Mouse (Mus musculus) heart, embryonic 11.5 days (tissue): ENCODE results near the gene Stk11. TPM values are rescaled to one million over a fixed set of nuclear protein-coding genes. Genes with fewer than 3 reads are reported as not detected.

Experiments used
- ATAC-seq: fragments of 200-750 bp; cut with Nextera tagmentation; replicated peaks from 2 replicates; pipeline ENCODE4 v1.8.0; 2017; ENCODE audit warnings: moderate library complexity; ENCODE audit not compliant: insufficient number of reproducible peaks, low FRiP score, low TSS enrichment
- H3K27ac ChIP-seq: fragments of 300-500 bp; sonication (generic); 2 replicates; pipeline ENCODE4 v1.5.1; 2014; ENCODE audit warnings: mild to moderate bottlenecking, low read depth, low read length
- H3K27me3 ChIP-seq: fragments of 300-500 bp; sonication (generic); 2 replicates; pipeline ENCODE4 v1.6.1; 2014; ENCODE audit warnings: mild to moderate bottlenecking, low read length, mixed read lengths; ENCODE audit not compliant: control insufficient read depth, insufficient read depth
- H3K36me3 ChIP-seq: fragments of 300-500 bp; sonication (generic); 2 replicates; pipeline ENCODE4 v1.6.1; 2014; ENCODE audit warnings: mild to moderate bottlenecking, low read length, moderate library complexity, mixed read lengths; ENCODE audit not compliant: control insufficient read depth, insufficient read depth
- H3K4me1 ChIP-seq: fragments of 300-500 bp; sonication (generic); 2 replicates; pipeline ENCODE4 v1.6.1; 2014; ENCODE audit warnings: low read length; ENCODE audit not compliant: control insufficient read depth, insufficient read depth
- H3K4me2 ChIP-seq: fragments of 300-500 bp; sonication (generic); 2 replicates; pipeline ENCODE4 v1.6.1; 2014; ENCODE audit warnings: mild to moderate bottlenecking, moderate library complexity
- H3K4me3 ChIP-seq: fragments of 300-500 bp; sonication (generic); 2 replicates; pipeline ENCODE4 v1.5.1; 2014; ENCODE audit warnings: low read depth, low read length
- H3K9ac ChIP-seq: fragments of 300-500 bp; sonication (generic); 2 replicates; pipeline ENCODE4 v1.6.1; 2014; ENCODE audit warnings: mild to moderate bottlenecking, low read depth, low read length, moderate library complexity
- H3K9me3 ChIP-seq: fragments of 300-500 bp; sonication (generic); replicated peaks from 2 replicates; pipeline ENCODE4 v1.6.1; 2016; ENCODE audit warnings: low read length; ENCODE audit not compliant: control insufficient read depth
- WGBS: fragments of 180-500 bp; shearing (Covaris S2); extraction: QIAGEN DNeasy Blood & Tissue Kit; methylation state at CpG from one replicate; pipeline ENCODE4 v1.1.7; 2014; ENCODE audit not compliant: insufficient replicate concordance; 5-methylcytosine and 5-hydroxymethylcytosine counted together
- polyA plus RNA-seq: library from polyadenylated mRNA; unstranded; fragments of >200 nt; fragmentation: Nextera tagmentation; extraction: Ambion mirVana; gene quantifications from 2 replicates; pipeline ENCODE4 v1.2.1, GENCODE M21; 2014

Stk11 gene
- polyA plus RNA-seq, 1 experiment from 2014 or later = 20.0 TPM

DNA sequence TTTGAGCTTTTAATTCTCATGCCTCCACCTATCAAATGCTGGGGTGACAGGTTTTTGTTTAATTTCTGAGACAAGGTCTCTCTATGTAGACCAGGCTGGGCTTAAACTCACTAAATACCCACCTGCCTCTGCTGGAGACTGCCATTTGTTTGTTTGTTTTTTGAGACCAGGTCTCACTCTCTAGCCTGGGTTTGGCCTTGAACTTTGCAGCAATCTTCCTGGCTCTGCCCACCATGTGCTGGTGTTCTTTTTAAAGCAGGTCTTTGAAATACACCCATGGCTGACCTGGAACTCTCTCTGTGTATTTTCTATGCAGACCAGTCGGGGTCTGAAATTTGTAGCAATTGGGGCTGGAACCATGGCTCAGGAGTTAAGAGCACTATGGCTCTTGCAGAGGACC is 20.0 kb downstream of the Stk11 start:
- H3K36me3 ChIP-seq = peaks cover 6% of the 10 kb centered on the region; the same call in 1 of the 2 replicates
- ATAC-seq = no peak
- peaks cover 32% of the 10 kb centered on the region for H3K27me3 ChIP-seq
- H3K9me3 ChIP-seq = no peaks in the 10 kb centered on the region
- H3K4me3 ChIP-seq = no peak overlapping the region
- H3K4me2 ChIP-seq = no peak overlapping the region
- no peak overlapping the region for H3K27ac ChIP-seq
- H3K9ac ChIP-seq = no peak overlapping the region
- WGBS = 85% methylated on average over 1 of the region's 1 CpGs
- peaks cover 39% of the 10 kb centered on the region for H3K4me1 ChIP-seq

- no peaks in the 10 kb centered on the region for H3K9me3 ChIP-seq
- no peak for ATAC-seq
- peaks cover 32% of the 10 kb centered on the region for H3K27me3 ChIP-seq
- H3K36me3 ChIP-seq = 0 out of 2 replicates have a peak, but pooled peaks cover 2% of the 10 kb centered on the region
- peaks cover 32% of the 10 kb centered on the region for H3K4me1 ChIP-seq
- peak overlapping the region; percentile 97 for H3K4me2 ChIP-seq
- 16% methylated on average over 44 of the region's 49 CpGs for WGBS
- H3K4me3 ChIP-seq = peak overlapping the region; percentile 65
- no peak overlapping the region for H3K27ac ChIP-seq
- 0 out of 2 replicates have a peak overlapping the region, but pooled peaks have one; percentile 22 for H3K9ac ChIP-seq
Measured at GRCm38 (mm10) chr10:80136179-80136951, 20.8 kb downstream of the Stk11 start.

GRCm38 (mm10) chr10:80136952-80137625 is 21.5 kb downstream of the Stk11 start:
- H3K27me3 ChIP-seq = peaks cover 30% of the 10 kb centered on the region
- peak overlapping the region; percentile 2; the same call in 1 of the 2 replicates for H3K9ac ChIP-seq
- H3K36me3 ChIP-seq = no peaks in the 10 kb centered on the region
- peak overlapping the region; percentile 97 for H3K4me2 ChIP-seq
- peaks cover 26% of the 10 kb centered on the region for H3K4me1 ChIP-seq
- WGBS = 7% methylated on average over 27 of the region's 29 CpGs
- ATAC-seq = no peak
- peak overlapping the region; percentile 65 for H3K4me3 ChIP-seq
- H3K27ac ChIP-seq = no peak overlapping the region
- no peaks in the 10 kb centered on the region for H3K9me3 ChIP-seq

- no peak for ATAC-seq
- peak overlapping the region; percentile 79 for H3K9ac ChIP-seq
- H3K9me3 ChIP-seq = no peaks in the 10 kb centered on the region
- H3K27ac ChIP-seq = no peak overlapping the region
- H3K27me3 ChIP-seq = peaks cover 27% of the 10 kb centered on the region
- peaks cover 28% of the 10 kb centered on the region for H3K4me1 ChIP-seq
- H3K36me3 ChIP-seq = no peaks in the 10 kb centered on the region
- H3K4me3 ChIP-seq = peak overlapping the region; percentile 65
- peak overlapping the region; percentile 97 for H3K4me2 ChIP-seq
- WGBS = 7% methylated on average over 27 of the region's 33 CpGs
Measured at GRCm38 (mm10) chr10:80137626-80138552, 22.3 kb downstream of the Stk11 start.

GRCm38 (mm10) chr10:80138553-80139438 is 23.2 kb downstream of the Stk11 start, which contains the start of gene Atp5d:
Gene Atp5d (plus strand): TSS chr10:80138632.
- Histone ChIP-seq H3K4me1 (peaks cover 28% of the 10 kb centered on the region), H3K27me3 (peaks cover 27% of the 10 kb centered on the region), H3K4me2 (peak within 1 kb of the TSS; percentile 97), H3K27ac (no peak within 1 kb of the TSS), H3K4me3 (peak within 1 kb of the TSS; percentile 65), H3K9me3 (no peaks in the 10 kb centered on the region), H3K9ac (peak within 1 kb of the TSS; percentile 79), H3K36me3 (peaks cover under 1% of the 10 kb centered on the region; the same call in 1 of the 2 replicates)
- WGBS = under 1% methylated on average over 79 of the region's 94 CpGs
- no peak; the same call in 1 of the 2 replicates for ATAC-seq

DNA sequence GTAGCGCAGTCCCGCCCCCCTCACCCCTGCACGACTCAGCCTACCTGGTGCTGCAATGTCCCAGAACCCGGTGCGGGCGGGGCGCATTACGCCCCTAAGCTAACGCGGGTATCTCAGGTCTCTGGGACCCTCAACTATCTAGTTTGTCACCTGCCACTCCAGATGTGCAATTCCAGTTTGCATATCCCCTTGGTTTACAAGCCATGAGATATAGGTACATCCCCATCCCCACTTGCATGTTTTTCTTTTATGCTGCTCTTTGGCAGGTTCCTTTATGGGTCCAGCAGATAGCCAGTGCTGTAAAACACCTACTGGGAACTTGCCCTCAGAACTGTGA is 23.8 kb downstream of the Stk11 start:
- H3K27ac ChIP-seq = no peak overlapping the region
- no peaks in the 10 kb centered on the region for H3K9me3 ChIP-seq
- H3K27me3 ChIP-seq = peaks cover 27% of the 10 kb centered on the region
- WGBS = 2% methylated on average over 10 of the region's 10 CpGs
- peaks cover 6% of the 10 kb centered on the region for H3K36me3 ChIP-seq
- peaks cover 30% of the 10 kb centered on the region for H3K4me1 ChIP-seq
- ATAC-seq = no peak
- H3K4me3 ChIP-seq = peak overlapping the region; percentile 65
- peak overlapping the region; percentile 97 for H3K4me2 ChIP-seq
- peak overlapping the region; percentile 79 for H3K9ac ChIP-seq

DNA sequence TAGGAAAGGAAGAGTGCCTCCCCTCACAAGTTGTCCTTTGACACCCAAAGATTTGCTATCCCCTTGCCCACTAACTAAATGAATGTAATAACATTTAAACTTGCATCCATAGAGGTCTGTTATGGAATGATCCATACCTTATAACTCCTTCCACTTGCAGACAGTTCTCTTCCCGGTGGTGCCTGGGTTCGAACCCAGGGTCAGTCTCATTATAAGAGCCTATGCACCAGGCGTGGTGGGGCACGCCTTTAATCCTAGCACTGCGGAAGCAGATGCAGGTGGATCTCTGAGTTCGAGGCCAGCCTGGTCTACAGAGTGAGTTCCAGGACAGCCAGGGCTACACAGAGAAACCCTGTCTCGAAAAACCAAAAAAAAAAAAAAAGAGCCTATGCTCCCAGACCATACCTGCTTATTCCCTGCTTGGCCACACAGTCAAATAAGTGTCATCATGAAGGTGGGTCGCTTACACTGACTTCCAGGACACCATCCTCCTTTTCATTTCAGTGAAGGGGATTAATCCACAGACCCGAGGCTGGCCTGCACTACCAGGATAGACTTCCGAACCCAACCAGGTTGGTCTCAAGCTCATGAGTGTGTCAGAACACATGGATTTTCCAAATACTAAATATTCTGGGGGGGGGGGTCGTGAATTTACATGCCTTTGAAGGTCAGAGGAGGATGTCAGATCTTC is 24.5 kb downstream of the Stk11 start:
- Histone ChIP-seq H3K9ac (no peak overlapping the region), H3K36me3 (peaks cover 13% of the 10 kb centered on the region), H3K4me2 (peak overlapping the region; percentile 94; the same call in 1 of the 2 replicates), H3K4me3 (no peak overlapping the region), H3K27ac (no peak overlapping the region), H3K27me3 (peaks cover 25% of the 10 kb centered on the region), H3K4me1 (peaks cover 33% of the 10 kb centered on the region), H3K9me3 (no peaks in the 10 kb centered on the region)
- ATAC-seq = no peak
- WGBS = 71% methylated on average over 11 of the region's 11 CpGs
